Mouse (Mus musculus): Measurements from ENCODE around the gene Dach1. TPM values are rescaled to one million over a fixed set of nuclear protein-coding genes. Genes with fewer than 3 reads are reported as not detected.

Gene Dach1
- polyA plus RNA-seq, 1 experiment from 2014 or later, result 13.3 TPM

DNA sequence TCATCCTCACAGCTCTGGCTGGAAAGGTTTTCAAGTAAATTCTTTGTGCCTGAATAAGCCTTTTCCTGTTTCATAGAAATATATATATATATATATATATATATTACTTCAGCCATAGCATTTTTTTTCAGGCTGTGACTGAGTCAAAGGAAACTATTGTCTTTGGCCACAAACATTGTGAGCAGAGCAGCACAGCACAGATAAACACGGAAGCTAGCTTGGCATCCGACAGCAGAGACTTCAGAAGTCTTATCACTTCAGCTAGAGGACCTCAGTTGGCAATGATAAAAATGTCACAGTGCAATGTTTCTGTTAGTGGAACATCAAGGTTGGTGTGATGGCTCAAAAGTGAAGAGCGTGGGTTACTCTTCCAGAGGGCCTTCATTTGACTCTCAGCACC is 186.3 kb downstream of the Dach1 start:
- no peaks in the 10 kb centered on the region for H3K9me3 ChIP-seq (ENCODE audit: low read depth, low read length)
- no peak for TF ChIP-seq CTCF (IDR thresholded peaks at IDR 0.05; ENCODE audit: low read depth)
- H3K36me3 ChIP-seq (ENCODE audit: insufficient read depth), result no peaks in the 10 kb centered on the region
- H3K4me1 ChIP-seq (ENCODE audit: insufficient read depth), result no peaks in the 10 kb centered on the region
- DNase-seq, result peak; percentile 15
- no peaks in the 10 kb centered on the region for H3K27me3 ChIP-seq (ENCODE audit: insufficient read depth, low read length)
- WGBS, result 48% methylated on average over 3 of the region's 3 CpGs
- no peak overlapping the region for H3K9ac ChIP-seq
- no peak overlapping the region for H3K4me3 ChIP-seq (ENCODE audit: low read depth, low read length)
- H3K27ac ChIP-seq (ENCODE audit: low read depth), result no peak overlapping the region
- H3K4me2 ChIP-seq, result no peak overlapping the region
- no peak for ATAC-seq (ENCODE audit: insufficient read depth)

- no peak overlapping the region for H3K4me3 ChIP-seq (ENCODE audit: low read depth, low read length)
- ATAC-seq (ENCODE audit: insufficient read depth), result no peak
- WGBS, result 70% methylated on average over 6 of the region's 6 CpGs
- no peak for DNase-seq
- no peak overlapping the region for H3K4me2 ChIP-seq
- no peak overlapping the region for H3K9ac ChIP-seq
- H3K27me3 ChIP-seq (ENCODE audit: insufficient read depth, low read length), result no peaks in the 10 kb centered on the region
- H3K9me3 ChIP-seq (ENCODE audit: low read depth, low read length), result no peaks in the 10 kb centered on the region
- no peaks in the 10 kb centered on the region for H3K4me1 ChIP-seq (ENCODE audit: insufficient read depth)
- H3K36me3 ChIP-seq (ENCODE audit: insufficient read depth), result no peaks in the 10 kb centered on the region
- no peak overlapping the region for H3K27ac ChIP-seq (ENCODE audit: low read depth)
- no peak for TF ChIP-seq CTCF (IDR thresholded peaks at IDR 0.05; ENCODE audit: low read depth)
Observed at GRCm38 (mm10) chr14:97982676-97983075, 186.9 kb downstream of the Dach1 start.

DNA sequence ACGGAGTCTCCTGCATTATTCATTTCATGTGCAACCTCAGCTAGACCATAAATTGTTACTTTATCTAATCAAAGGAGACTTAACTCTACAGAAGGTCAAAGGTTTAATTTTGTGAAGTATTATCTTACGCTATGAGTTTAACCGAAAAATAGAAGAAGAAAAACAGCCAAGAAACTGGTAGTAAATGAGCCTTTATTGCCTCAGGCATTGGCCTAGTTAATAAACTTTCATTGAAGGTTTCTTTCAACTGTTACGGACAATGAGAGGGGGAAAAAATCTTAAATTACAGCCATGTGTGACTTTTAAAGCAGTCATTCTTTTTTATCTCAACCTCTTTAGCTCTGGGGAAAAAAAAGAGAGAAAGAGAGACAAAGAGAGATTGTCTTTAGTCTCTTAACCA is 188.7 kb downstream of the Dach1 start:
- Histone ChIP-seq H3K36me3 (ENCODE audit: insufficient read depth) (no peaks in the 10 kb centered on the region), H3K9ac (no peak overlapping the region), H3K4me1 (ENCODE audit: insufficient read depth) (no peaks in the 10 kb centered on the region), H3K9me3 (ENCODE audit: low read depth, low read length) (no peaks in the 10 kb centered on the region), H3K27ac (ENCODE audit: low read depth) (no peak overlapping the region), H3K4me2 (no peak overlapping the region), H3K27me3 (ENCODE audit: insufficient read depth, low read length) (no peaks in the 10 kb centered on the region), H3K4me3 (ENCODE audit: low read depth, low read length) (no peak overlapping the region)
- DNase-seq (no peak), ATAC-seq (ENCODE audit: insufficient read depth) (no peak)
- WGBS, result 52% methylated on average over 4 of the region's 4 CpGs
- no peak for TF ChIP-seq CTCF (IDR thresholded peaks at IDR 0.05; ENCODE audit: low read depth)

GRCm38 (mm10) chr14:97976091-97976490 is 193.5 kb downstream of the Dach1 start:
- H3K36me3 ChIP-seq (ENCODE audit: insufficient read depth), result no peaks in the 10 kb centered on the region
- no peak overlapping the region for H3K4me2 ChIP-seq
- no peak overlapping the region for H3K4me3 ChIP-seq (ENCODE audit: low read depth, low read length)
- no peaks in the 10 kb centered on the region for H3K9me3 ChIP-seq (ENCODE audit: low read depth, low read length)
- DNase-seq (no peak), ATAC-seq (ENCODE audit: insufficient read depth) (no peak)
- no peaks in the 10 kb centered on the region for H3K4me1 ChIP-seq (ENCODE audit: insufficient read depth)
- 28% methylated on average over 1 of the region's 1 CpGs for WGBS
- no peak for TF ChIP-seq CTCF (IDR thresholded peaks at IDR 0.05; ENCODE audit: low read depth)
- H3K27me3 ChIP-seq (ENCODE audit: insufficient read depth, low read length), result no peaks in the 10 kb centered on the region
- H3K27ac ChIP-seq (ENCODE audit: low read depth), result no peak overlapping the region
- no peak overlapping the region for H3K9ac ChIP-seq

- Histone ChIP-seq H3K27ac (ENCODE audit: low read depth) (no peak overlapping the region), H3K9me3 (ENCODE audit: low read depth, low read length) (no peaks in the 10 kb centered on the region), H3K27me3 (ENCODE audit: insufficient read depth, low read length) (no peaks in the 10 kb centered on the region), H3K9ac (no peak overlapping the region), H3K36me3 (ENCODE audit: insufficient read depth) (no peaks in the 10 kb centered on the region), H3K4me1 (ENCODE audit: insufficient read depth) (no peaks in the 10 kb centered on the region), H3K4me3 (ENCODE audit: low read depth, low read length) (no peak overlapping the region), H3K4me2 (no peak overlapping the region)
- ATAC-seq (ENCODE audit: insufficient read depth), result no peak
- DNase-seq, result no peak
- 67% methylated on average over 7 of the region's 7 CpGs for WGBS
- TF ChIP-seq CTCF (IDR thresholded peaks at IDR 0.05; ENCODE audit: low read depth), result no peak
Observed at GRCm38 (mm10) chr14:97975447-97975846, 194.1 kb downstream of the Dach1 start.

- H3K4me1 ChIP-seq (ENCODE audit: insufficient read depth), result 0 out of 2 replicates have a peak, but pooled peaks cover 3% of the 10 kb centered on the region
- no peak for TF ChIP-seq CTCF (IDR thresholded peaks at IDR 0.05; ENCODE audit: low read depth)
- no peaks in the 10 kb centered on the region for H3K36me3 ChIP-seq (ENCODE audit: insufficient read depth)
Observed at GRCm38 (mm10) chr14:97964543-97965069, 205.0 kb downstream of the Dach1 start.

DNA sequence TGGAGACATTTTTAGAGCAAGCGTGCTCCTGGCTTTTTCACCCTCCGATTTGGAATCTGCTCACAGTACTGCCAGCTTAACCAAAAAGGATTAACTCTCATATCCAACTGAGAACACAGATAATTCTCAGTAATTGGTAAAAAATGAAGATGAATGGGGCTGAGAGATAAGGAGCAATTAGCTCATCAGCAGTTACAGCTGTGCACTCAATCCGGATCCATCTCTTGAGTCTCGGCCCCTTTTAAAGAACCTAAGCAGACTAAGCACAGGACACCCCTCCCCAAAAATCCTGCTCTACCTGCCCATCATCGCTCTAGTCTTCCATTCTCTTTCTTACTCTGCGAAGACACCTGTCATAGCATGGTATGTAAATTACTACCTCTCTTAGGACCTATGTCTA is 205.9 kb downstream of the Dach1 start:
- 67% methylated on average over 6 of the region's 6 CpGs for WGBS
- no peaks in the 10 kb centered on the region for H3K27me3 ChIP-seq (ENCODE audit: insufficient read depth, low read length)

More at GRCm38 (mm10) chr14:97964543-97965069, 205.0 kb downstream of the Dach1 start:
- peak; percentile 66; the same call in 1 of the 2 replicates for ATAC-seq (ENCODE audit: insufficient read depth)
- no peaks in the 10 kb centered on the region for H3K9me3 ChIP-seq (ENCODE audit: low read depth, low read length)
- peak; percentile 27 for DNase-seq
- H3K27me3 ChIP-seq (ENCODE audit: insufficient read depth, low read length), result no peaks in the 10 kb centered on the region
- no peak overlapping the region for H3K4me2 ChIP-seq
- H3K9ac ChIP-seq, result no peak overlapping the region
- H3K27ac ChIP-seq (ENCODE audit: low read depth), result no peak overlapping the region
- H3K4me3 ChIP-seq (ENCODE audit: low read depth, low read length), result no peak overlapping the region
- WGBS, result 25% methylated on average over 2 of the region's 2 CpGs

More for the DNA sequence above, 205.9 kb downstream of the Dach1 start:
- H3K4me3 ChIP-seq (ENCODE audit: low read depth, low read length), result no peak overlapping the region
- no peaks in the 10 kb centered on the region for H3K36me3 ChIP-seq (ENCODE audit: insufficient read depth)
- H3K4me1 ChIP-seq (ENCODE audit: insufficient read depth), result 0 out of 2 replicates have a peak, but pooled peaks cover 3% of the 10 kb centered on the region
- no peak for DNase-seq
- no peak overlapping the region for H3K27ac ChIP-seq (ENCODE audit: low read depth)
- no peak for TF ChIP-seq CTCF (IDR thresholded peaks at IDR 0.05; ENCODE audit: low read depth)
- H3K9me3 ChIP-seq (ENCODE audit: low read depth, low read length), result no peaks in the 10 kb centered on the region
- no peak overlapping the region for H3K4me2 ChIP-seq
- no peak for ATAC-seq (ENCODE audit: insufficient read depth)
- no peak overlapping the region for H3K9ac ChIP-seq

Data from lung, embryonic 14.5 days (tissue).